Mouse (Mus musculus) bone marrow, adult 2 months (tissue): ENCODE measurements at regions not wholly inside any gene's neighbourhood (a gene's known extent, or its start where the extent isn't known, plus 50 kb on each side); places are given as distances from the start of the nearest gene placed in this dataset.
"Not testable (repeated sequence)": the region's sequence is repeated elsewhere in the genome, so short reads cannot be mapped to it uniquely, and the experiment has no call there.

Source experiments
- H3K27ac ChIP-seq: fragments of 200-500 bp; 2 replicates; pipeline ENCODE4 v1.5.1; 2012; ENCODE audit warnings: low read depth, mild to moderate bottlenecking, control low read depth, inconsistent platforms, low read length; ENCODE audit not compliant: control insufficient read depth, poor library complexity, insufficient read depth
- H3K4me1 ChIP-seq: fragments of 200-500 bp; 2 replicates; pipeline ENCODE4 v1.6.1; 2011; ENCODE audit warnings: low read length; ENCODE audit not compliant: control insufficient read depth, insufficient read depth
- H3K4me3 ChIP-seq: fragments of 200-500 bp; replicated peaks from 2 replicates; pipeline ENCODE3; 2011; ENCODE audit warnings: mild to moderate bottlenecking, low read depth, low read length, control low read depth; ENCODE audit not compliant: control insufficient read depth
- CTCF ChIP-seq: fragments of 200-500 bp; IDR thresholded peaks from 2 replicates; pipeline ENCODE4 v1.5.1; 2011; ENCODE audit warnings: low read length, control low read depth; ENCODE audit not compliant: control insufficient read depth, insufficient read depth
- POLR2A ChIP-seq: fragments of 200-500 bp; IDR thresholded peaks from 2 replicates; pipeline ENCODE4 v1.6.1; 2011; ENCODE audit warnings: low read depth, mild to moderate bottlenecking, control low read depth, low read length, borderline replicate concordance; ENCODE audit not compliant: control insufficient read depth
- WGBS: fragments of 180-500 bp; shearing (Covaris S2); methylation state at CpG from one replicate; pipeline ENCODE4 v1.1.7; 2018; 5-methylcytosine and 5-hydroxymethylcytosine counted together

DNA sequence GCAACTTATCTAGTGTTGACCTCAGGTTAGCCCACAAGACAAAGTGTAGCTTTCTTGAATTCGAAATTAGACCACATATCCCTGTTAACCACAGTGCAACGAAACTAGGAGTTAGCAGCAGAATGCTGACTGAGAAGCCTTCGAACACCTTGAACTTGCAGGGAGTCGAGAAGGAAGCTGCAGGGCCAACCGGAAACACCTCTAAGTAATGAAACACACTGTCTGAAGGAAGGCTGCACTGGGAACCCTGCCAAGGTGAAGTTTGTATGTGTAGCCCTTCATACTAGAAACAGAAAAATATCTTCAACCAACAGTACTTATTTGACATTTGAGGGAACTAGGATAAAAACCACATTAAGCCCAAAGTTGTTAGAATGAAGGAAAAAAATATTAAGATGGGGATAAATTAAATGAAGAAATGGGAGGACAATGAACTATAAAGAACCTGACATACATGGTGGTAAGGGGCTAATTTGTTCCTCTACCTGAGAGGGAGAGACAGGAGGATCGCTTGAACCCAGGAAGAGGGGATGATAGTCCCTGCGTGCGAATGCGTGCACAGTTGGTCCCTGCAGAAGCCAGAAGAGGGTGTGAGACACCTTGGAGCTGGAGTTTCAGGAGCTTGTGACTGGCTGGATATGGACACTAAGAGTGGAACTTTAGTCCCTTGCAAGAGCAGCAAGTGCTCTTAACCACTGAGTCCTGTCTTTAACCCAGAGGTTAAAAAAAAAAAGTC lies 234.4 kb downstream of the Diras2 start:
- Histone ChIP-seq H3K4me1 (no peaks in the 10 kb centered on the region; the same call in 1 of the 2 replicates), H3K27ac (no peak overlapping the region), H3K4me3 (no peak overlapping the region)
- TF ChIP-seq CTCF (no peak), POLR2A (no peak)
- WGBS, result 38% methylated on average over 9 of the region's 9 CpGs

DNA sequence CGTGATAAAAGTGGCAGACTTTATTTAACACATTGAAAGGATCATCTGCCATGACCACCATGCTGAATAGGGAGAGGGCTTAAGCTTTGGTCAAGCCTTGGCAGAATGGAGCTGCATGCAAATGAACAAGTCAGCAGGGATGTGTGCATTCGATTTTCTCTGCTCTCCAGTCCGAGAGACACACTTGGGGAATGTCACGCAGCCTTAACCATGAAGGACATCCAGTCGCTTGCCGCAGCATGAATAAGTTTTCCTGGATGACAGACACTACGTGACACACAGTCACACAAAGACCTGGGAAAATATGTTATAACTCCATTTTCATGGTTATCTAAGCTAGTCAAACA lies 233.8 kb downstream of the Diras2 start:
- 86% methylated on average over 7 of the region's 7 CpGs for WGBS
- H3K4me3 ChIP-seq, result no peak overlapping the region
- no peaks in the 10 kb centered on the region; the same call in 1 of the 2 replicates for H3K4me1 ChIP-seq

DNA sequence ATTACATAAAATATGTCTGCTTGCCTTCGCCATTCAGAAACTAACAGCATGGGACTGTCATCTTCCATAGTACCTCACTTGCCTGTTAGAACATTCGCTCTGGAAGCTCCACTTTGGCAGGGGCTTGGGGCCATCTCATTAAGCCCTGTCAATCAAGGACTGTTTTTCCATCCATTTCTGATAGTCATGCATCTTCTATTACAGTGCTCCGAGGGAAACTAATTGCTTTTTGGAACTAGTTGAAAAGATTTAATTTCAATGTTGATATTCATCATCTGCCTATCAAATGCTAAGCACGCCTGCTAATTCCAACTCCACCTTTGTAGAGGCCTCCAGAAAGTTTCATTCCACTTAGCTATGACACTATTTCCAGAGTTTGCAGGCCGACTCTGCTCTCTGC lies 232.7 kb downstream of the Diras2 start:
- Histone ChIP-seq H3K4me1 (no peaks in the 10 kb centered on the region; the same call in 1 of the 2 replicates), H3K4me3 (no peak overlapping the region), H3K27ac (no peak overlapping the region)
- 70% methylated on average over 5 of the region's 5 CpGs for WGBS
- TF ChIP-seq CTCF (no peak), POLR2A (no peak)

More for the DNA sequence above, 233.8 kb downstream of the Diras2 start:
- H3K27ac ChIP-seq, result no peak overlapping the region
- TF ChIP-seq CTCF, result no peak
- TF ChIP-seq POLR2A, result no peak

DNA sequence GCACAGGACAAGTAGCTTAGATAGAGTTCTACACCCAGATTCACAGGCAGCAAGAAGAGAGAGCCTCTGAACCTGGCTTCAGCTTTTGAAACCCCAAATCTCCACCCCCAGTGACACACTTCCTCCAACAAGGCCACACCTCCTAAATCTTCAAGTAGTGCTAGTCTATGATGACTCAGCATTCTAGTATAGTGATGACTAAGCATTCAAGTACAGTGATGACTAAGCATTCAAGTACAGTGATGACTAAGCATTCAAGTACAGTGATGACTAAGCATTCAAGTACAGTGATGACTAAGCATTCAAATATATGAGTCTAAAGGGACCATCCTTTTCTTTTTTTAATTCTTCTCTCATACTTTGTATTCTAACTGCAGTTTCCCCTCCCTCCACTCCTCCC lies 225.8 kb downstream of the Diras2 start:
- H3K27ac ChIP-seq, H3K4me3 ChIP-seq, H3K4me1 ChIP-seq: not testable (repeated sequence)

DNA sequence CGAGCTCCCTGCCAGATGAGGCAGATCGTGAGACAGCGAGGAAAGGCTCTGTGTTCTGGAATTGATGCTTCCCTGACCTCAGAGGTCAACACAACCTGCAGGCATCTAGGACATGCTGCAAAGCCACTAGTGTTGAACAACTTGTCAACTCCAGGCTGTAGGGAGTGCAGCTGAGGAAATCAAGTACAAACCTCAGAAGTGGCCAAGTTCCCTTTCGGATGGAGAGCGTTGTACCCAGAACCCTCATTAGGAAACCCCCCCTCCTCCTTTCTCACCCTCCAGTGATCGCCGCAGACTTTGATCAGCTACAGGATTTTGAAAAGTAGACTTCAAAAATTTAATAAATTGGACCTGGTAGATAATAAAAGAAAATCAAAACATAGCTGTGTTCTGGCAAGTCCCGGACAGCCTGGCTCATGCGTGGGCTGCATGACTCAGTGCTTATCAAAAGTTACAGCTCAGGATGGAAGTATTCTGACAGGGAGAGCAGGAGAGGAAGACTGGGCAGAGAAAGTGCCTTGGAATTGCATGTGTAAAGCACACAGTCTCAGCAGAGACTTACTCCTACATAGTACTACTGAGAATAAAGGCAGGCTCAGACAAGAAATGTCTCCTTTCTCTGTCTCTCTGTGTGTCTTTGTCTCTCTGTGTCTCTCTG lies 224.2 kb downstream of the Diras2 start:
- 4% methylated on average over 9 of the region's 9 CpGs for WGBS

DNA sequence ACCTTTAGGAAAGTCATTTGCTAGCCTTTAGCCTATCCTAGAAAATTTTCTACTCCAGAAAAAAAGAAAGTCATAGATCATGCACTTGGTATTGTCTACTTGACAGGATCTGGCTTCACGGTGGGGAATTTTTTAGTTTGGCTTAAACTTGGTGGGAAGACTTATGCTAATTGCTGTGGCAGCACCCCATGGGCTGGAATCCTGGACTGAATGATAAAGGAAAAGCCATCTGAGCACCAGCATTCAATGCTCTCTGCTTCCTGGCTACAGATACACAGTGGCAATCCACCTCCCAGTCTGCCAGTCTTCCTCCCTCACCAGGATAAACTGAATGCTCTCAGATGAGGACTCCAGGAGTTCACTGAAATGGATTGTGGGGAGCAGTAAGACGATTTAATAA lies 220.1 kb downstream of the Diras2 start:
- WGBS, result 80% methylated on average over 2 of the region's 2 CpGs
- no peaks in the 10 kb centered on the region; the same call in 1 of the 2 replicates for H3K4me1 ChIP-seq
- TF ChIP-seq CTCF, result no peak
- TF ChIP-seq POLR2A, result no peak
- no peak overlapping the region for H3K27ac ChIP-seq
- H3K4me3 ChIP-seq, result no peak overlapping the region

More for the DNA sequence above, 224.2 kb downstream of the Diras2 start:
- no peak overlapping the region for H3K27ac ChIP-seq
- H3K4me1 ChIP-seq, result no peaks in the 10 kb centered on the region; the same call in 1 of the 2 replicates
- no peak overlapping the region for H3K4me3 ChIP-seq
- TF ChIP-seq CTCF (no peak), POLR2A (no peak)

DNA sequence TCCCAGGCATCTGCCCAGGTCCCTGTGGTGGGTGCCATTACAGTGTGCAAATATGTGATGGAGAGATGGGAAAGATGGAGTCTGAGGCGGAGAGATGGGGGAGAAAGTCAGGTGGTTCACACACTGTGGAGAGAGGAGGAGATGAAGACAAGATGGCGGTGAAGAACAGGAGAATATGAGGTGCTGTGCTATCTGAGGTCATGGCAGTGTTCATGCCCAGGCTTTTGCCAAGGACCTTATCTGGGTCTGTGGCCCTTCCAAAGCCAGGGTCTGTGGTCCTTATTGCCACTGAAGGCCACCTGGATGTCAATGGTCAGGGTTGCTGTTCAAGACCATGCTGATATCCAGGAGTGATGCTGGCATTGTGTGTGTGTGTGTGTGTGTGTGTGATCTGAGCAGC lies 212.8 kb downstream of the Diras2 start:
- no peak overlapping the region for H3K27ac ChIP-seq
- WGBS, result 65% methylated on average over 2 of the region's 2 CpGs
- H3K4me3 ChIP-seq, result no peak overlapping the region
- TF ChIP-seq CTCF, result no peak
- no peak for TF ChIP-seq POLR2A
- H3K4me1 ChIP-seq, result no peaks in the 10 kb centered on the region

DNA sequence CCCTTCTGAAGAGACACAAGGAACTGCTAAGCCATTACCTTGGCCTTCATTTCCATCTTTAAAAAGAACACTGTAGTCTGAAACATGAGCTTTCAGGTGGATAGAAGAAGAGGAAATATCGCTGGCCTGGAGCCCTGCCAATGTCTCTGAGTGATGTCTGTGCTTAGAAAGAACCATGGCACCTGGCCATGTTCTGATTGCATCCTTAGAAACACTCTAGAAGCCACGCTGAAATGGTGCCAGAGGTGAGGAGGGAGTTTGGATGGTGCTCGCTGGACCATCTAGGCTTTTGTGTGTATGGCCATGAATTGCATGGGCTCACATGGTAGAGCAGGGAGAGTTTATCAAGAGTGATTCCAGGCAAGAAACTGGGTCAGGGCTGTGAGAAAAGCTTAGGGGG lies 207.4 kb downstream of the Diras2 start:
- WGBS, result 30% methylated on average over 3 of the region's 3 CpGs
- H3K27ac ChIP-seq, result no peak overlapping the region
- TF ChIP-seq POLR2A, result no peak
- TF ChIP-seq CTCF, result no peak
- no peaks in the 10 kb centered on the region for H3K4me1 ChIP-seq
- no peak overlapping the region for H3K4me3 ChIP-seq

DNA sequence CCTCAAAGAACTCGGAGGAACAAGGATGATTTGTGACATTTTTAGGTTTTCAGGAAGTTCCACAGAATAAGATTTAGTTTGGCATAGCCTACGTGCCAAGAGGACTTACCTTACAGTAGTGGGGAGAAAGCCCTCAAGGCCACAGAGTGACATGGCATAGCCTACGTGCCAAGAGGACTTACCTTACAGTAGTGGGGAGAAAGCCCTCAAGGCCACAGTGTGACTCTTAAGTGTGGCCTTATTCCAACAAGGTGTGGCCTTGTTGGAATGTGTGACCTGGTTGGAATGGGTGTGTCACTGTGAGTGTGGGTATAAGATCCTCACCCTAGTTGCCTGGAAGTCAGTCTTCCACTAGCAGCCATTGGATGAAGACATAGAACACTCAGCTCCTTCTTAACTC lies 206.7 kb downstream of the Diras2 start:
- WGBS, result 44% methylated on average over 3 of the region's 3 CpGs
- H3K4me3 ChIP-seq, H3K4me1 ChIP-seq, H3K27ac ChIP-seq: not testable (repeated sequence)

DNA sequence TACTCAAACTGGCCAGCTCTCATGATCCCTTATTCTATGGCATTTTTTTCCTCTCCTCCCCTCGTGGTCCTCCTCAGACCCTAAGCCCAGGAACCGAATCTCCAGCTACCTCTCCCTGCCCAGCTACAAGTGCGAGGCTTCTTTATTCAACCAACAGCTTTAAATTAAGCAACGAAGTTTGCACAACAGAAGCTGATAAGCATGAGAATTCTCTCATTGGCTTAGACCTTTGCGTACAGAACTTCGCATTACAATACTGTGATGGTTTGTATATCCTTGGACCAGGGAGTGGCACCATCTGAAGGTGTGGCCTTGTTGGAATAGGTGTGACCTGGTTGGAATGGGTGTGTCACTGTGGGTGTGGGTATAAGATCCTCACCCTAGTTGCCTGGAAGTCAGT lies 205.4 kb downstream of the Diras2 start:
- H3K27ac ChIP-seq, H3K4me3 ChIP-seq, H3K4me1 ChIP-seq: not testable (repeated sequence)
- 88% methylated on average over 6 of the region's 6 CpGs for WGBS
